Mouse (Mus musculus): ENCODE data around the gene Cuta. TPM values are rescaled to one million over a fixed set of nuclear protein-coding genes. Genes with fewer than 3 reads are reported as not detected.

Cuta gene
- polyA plus RNA-seq, 1 experiment from 2014 or later, result 138 TPM

GRCm38 (mm10) chr17:26941031-26941789 lies 1.8 kb upstream of the Cuta start, which contains the start of gene Syngap1:
TSS of gene Syngap1 (plus strand) at chr17:26941253.
- 1% methylated on average over 21 of the region's 24 CpGs for whole genome bisulfite sequencing
- Histone ChIP-seq H3K9ac (peak within 1 kb of the TSS; percentile 67), H3K27me3 (no peaks in the 10 kb centered on the region), H3K36me3 (peaks cover 5% of the 10 kb centered on the region; the same call in 1 of the 2 replicates), H3K4me2 (peak within 1 kb of the TSS; percentile 98), H3K27ac (replicated peaks) (peak within 1 kb of the TSS; percentile 95), H3K4me3 (peak within 1 kb of the TSS; percentile 70), H3K4me1 (replicated peaks) (peaks cover 57% of the 10 kb centered on the region), H3K9me3 (no peaks in the 10 kb centered on the region)
- 0 out of 2 replicates have a peak, but pooled peaks have one; percentile 7 for ATAC-seq (ENCODE audit: low FRiP score, low read depth)

DNA sequence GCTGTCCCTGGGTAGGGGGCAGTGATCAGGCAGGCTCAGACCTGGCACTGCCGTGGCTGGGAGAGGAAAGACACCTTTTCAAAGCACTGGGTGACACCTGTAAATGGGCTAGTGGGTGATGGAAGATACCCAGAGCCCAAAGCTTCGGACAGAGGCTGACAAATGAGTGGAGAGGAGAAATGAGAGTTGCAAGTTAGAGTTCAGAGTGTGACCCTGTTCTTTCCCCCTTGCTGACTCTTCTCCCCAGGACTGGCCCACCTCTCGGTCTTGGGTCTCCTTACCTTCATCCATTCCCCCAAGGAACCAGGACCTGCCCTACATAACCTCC lies 568 bp upstream of the Cuta start:
- Histone ChIP-seq H3K27ac (replicated peaks) (peak overlapping the region; percentile 95), H3K4me1 (replicated peaks) (peaks cover 48% of the 10 kb centered on the region), H3K27me3 (no peaks in the 10 kb centered on the region), H3K9me3 (no peaks in the 10 kb centered on the region), H3K36me3 (peaks cover 11% of the 10 kb centered on the region), H3K4me3 (peak overlapping the region; percentile 70), H3K4me2 (peak overlapping the region; percentile 98), H3K9ac (peak overlapping the region; percentile 65)
- no peak for ATAC-seq (ENCODE audit: low FRiP score, low read depth)
- WGBS, result 4% methylated on average over 3 of the region's 3 CpGs

GRCm38 (mm10) chr17:26938731-26939130 lies 638 bp downstream of the Cuta start:
- H3K9ac ChIP-seq, result peak overlapping the region; percentile 68
- no peaks in the 10 kb centered on the region for H3K27me3 ChIP-seq
- H3K4me1 ChIP-seq (replicated peaks), result peaks cover 59% of the 10 kb centered on the region
- 0 out of 2 replicates have a peak, but pooled peaks have one; percentile 1 for ATAC-seq (ENCODE audit: low FRiP score, low read depth)
- peaks cover 15% of the 10 kb centered on the region for H3K36me3 ChIP-seq
- H3K27ac ChIP-seq (replicated peaks), result peak overlapping the region; percentile 95
- peak overlapping the region; percentile 98 for H3K4me2 ChIP-seq
- H3K4me3 ChIP-seq, result peak overlapping the region; percentile 70
- H3K9me3 ChIP-seq, result no peaks in the 10 kb centered on the region
- under 1% methylated on average over 21 of the region's 22 CpGs for WGBS

DNA sequence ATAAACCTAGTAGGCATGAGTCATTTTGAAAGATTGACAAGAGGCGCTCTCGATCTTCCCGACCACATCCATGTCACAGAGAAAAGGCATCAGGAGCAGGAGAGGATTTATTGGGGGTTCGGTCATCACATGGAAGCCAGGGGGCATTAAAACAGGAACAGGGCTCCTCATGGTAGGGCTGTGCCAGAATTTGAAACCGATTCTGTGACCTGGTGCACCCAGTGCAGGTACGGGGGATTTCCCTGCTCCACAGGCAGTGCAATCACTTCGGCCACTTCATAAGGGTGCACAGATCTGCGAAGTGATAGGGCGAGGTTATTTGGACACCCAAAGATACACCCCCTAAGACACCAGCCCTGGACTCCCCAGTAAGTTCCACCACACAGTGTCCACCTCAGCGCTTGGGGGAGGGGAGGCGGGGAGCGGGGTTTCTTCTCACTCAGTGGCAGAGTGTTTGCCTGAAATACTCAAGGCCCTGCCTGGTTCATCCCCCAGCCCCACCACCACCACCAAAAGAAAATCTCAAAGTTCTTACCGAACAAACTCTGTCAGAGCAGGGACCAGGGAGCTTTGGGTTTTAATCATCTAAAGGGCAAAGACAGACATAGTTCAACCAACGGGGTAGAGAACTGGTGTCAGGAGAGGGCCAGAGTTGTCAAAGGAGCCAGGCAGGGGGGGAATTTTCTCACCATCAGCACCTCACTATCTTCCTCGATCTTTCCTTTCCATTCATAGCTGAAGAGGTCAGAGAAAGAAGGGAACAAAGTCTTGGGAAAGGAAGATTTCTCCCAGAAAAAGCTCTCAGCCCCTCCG lies 1.3 kb downstream of the Cuta start:
- H3K9me3 ChIP-seq, result no peaks in the 10 kb centered on the region
- H3K4me3 ChIP-seq, result peak overlapping the region; percentile 70
- no peaks in the 10 kb centered on the region for H3K27me3 ChIP-seq
- no peak overlapping the region for H3K27ac ChIP-seq (replicated peaks)
- 65% methylated on average over 16 of the region's 16 CpGs for WGBS
- H3K4me2 ChIP-seq, result peak overlapping the region; percentile 98
- peaks cover 63% of the 10 kb centered on the region for H3K4me1 ChIP-seq (replicated peaks)
- peaks cover 15% of the 10 kb centered on the region for H3K36me3 ChIP-seq
- ATAC-seq (ENCODE audit: low FRiP score, low read depth), result no peak
- peak overlapping the region; percentile 68 for H3K9ac ChIP-seq

- Histone ChIP-seq H3K36me3 (peaks cover 15% of the 10 kb centered on the region), H3K27me3 (no peaks in the 10 kb centered on the region), H3K4me2 (no peak overlapping the region), H3K4me3 (no peak overlapping the region), H3K9ac (no peak overlapping the region), H3K4me1 (replicated peaks) (peaks cover 60% of the 10 kb centered on the region), H3K27ac (replicated peaks) (no peak overlapping the region), H3K9me3 (no peaks in the 10 kb centered on the region)
- no peak for ATAC-seq (ENCODE audit: low FRiP score, low read depth)
- WGBS, result 88% methylated on average over 15 of the region's 15 CpGs
Measured at GRCm38 (mm10) chr17:26936921-26937695, 2.3 kb downstream of the Cuta start.

DNA sequence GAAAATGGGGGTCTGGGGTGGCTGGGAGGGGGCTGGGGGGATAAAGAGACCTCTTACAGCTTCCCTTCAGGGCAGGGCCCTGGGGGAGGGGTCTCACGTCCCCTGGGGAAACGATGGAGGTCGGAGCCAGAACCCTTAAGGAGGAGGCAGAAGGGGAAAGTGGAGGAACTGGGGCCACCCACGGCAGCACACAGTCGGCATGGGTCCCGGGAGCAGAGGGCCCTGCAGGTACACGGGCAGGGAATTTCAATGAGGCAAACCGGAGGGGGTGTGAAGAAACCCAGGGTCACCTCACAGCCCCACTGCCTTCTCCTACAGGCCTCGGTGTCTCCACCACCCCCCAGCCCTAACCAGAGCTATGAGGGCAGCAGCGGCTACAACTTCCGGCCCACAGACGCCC lies 2.9 kb downstream of the Cuta start:
- WGBS, result 87% methylated on average over 12 of the region's 12 CpGs
- no peak overlapping the region for H3K4me2 ChIP-seq
- H3K4me3 ChIP-seq, result no peak overlapping the region
- ATAC-seq (ENCODE audit: low FRiP score, low read depth), result no peak
- H3K27me3 ChIP-seq, result no peaks in the 10 kb centered on the region
- no peaks in the 10 kb centered on the region for H3K9me3 ChIP-seq
- no peak overlapping the region for H3K9ac ChIP-seq
- no peak overlapping the region for H3K27ac ChIP-seq (replicated peaks)
- peaks cover 55% of the 10 kb centered on the region for H3K4me1 ChIP-seq (replicated peaks)
- H3K36me3 ChIP-seq, result peaks cover 15% of the 10 kb centered on the region

DNA sequence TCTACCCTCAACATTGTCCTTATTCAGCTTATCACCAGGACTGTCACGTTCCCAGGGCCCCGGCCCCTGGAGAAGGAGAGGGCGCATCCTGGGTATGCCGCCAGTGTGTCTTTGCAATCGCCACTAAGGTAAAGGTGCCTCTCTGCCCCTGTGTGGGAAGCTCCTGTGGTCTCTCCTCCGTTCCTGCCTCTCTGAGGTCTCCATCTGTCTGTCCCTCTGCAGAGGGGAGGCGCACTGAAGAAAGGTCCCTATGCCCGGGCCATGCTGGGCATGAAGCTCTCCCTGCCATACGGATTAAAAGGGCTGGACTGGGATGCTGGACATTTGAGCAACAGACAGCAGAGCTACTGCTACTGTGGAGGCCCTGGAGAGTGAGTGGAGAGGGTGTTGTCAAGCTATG lies 4.3 kb downstream of the Cuta start:
- no peaks in the 10 kb centered on the region for H3K27me3 ChIP-seq
- no peaks in the 10 kb centered on the region for H3K9me3 ChIP-seq
- H3K4me2 ChIP-seq, result no peak overlapping the region
- H3K36me3 ChIP-seq, result peaks cover 15% of the 10 kb centered on the region
- H3K4me3 ChIP-seq, result no peak overlapping the region
- H3K27ac ChIP-seq (replicated peaks), result no peak overlapping the region
- no peak for ATAC-seq (ENCODE audit: low FRiP score, low read depth)
- H3K9ac ChIP-seq, result no peak overlapping the region
- 89% methylated on average over 9 of the region's 9 CpGs for whole genome bisulfite sequencing
- peaks cover 45% of the 10 kb centered on the region for H3K4me1 ChIP-seq (replicated peaks)

DNA sequence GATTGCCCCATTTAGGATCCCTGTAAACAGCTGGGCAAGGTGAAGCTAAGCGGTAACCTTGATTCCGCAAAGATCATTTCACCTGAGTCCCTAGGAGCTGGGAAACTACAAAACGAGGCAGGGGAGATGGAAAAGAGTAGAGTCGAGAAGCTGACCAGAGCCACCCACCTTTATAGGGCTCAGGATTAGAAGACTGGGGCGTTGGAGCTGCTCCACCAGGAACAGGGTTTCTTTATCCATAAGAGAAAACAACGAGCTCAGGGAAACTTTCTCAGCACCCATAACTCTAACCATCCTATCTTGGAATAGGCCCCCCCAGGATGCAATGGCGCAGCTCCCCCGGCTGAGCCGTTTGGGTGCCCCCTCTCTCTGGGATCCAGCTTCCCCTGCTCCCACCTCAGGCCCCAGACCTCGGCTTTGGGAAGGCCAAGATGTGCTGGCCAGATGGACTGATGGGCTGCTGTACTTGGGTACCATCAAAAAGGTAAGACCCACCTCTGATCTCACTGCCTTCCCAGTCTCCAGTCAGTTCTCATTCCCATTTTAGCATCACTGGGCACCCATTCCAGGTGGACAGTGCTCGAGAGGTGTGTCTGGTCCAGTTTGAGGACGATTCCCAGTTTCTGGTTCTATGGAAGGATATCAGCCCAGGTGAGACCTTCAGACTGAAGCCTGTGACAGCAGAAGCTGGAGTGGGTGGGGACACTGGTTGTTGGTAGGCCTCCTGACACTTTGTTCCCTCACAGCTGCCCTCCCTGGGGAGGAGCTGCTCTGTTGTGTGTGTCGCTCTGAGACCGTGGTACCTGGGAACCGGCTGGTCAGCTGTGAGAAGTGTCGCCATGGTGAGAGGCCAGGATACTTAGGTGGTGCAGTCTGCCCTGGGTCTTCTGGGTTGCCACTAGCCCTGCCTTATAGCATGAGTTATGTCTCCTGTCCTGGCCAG lies 5.2 kb downstream of the Cuta start:
- Histone ChIP-seq H3K4me1 (replicated peaks) (peaks cover 42% of the 10 kb centered on the region), H3K4me2 (peak overlapping the region; percentile 76), H3K27me3 (no peaks in the 10 kb centered on the region), H3K36me3 (peaks cover 15% of the 10 kb centered on the region), H3K9ac (peak overlapping the region; percentile 88), H3K27ac (replicated peaks) (peak overlapping the region; percentile 90; the same call in 1 of the 2 replicates), H3K4me3 (peak overlapping the region; percentile 84), H3K9me3 (no peaks in the 10 kb centered on the region)
- no peak for ATAC-seq (ENCODE audit: low FRiP score, low read depth)
- WGBS, result 85% methylated on average over 16 of the region's 16 CpGs

DNA sequence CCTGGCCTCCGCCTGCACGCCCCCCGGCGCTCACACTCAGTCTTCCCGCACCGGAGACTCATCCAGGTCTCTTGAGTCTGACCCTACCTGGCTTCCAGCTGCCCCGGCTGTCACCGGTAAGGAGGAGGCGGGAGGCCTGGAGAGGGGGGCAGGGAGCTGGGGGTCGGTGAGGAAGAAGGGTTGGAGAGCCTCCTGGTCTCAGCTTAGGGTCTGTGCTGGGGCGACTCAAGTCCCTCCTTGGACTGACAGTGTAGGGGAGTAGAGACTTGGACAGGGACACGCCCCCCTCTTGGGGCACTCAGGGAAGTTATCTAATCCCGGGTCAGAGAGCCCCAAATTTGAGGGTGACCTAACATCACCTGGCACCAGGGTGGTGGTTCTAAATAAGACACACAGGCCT lies 6.0 kb downstream of the Cuta start:
- H3K27me3 ChIP-seq, result no peaks in the 10 kb centered on the region
- H3K4me3 ChIP-seq, result peak overlapping the region; percentile 84
- peak; percentile 62 for ATAC-seq (ENCODE audit: low FRiP score, low read depth)
- H3K9me3 ChIP-seq, result no peaks in the 10 kb centered on the region
- H3K27ac ChIP-seq (replicated peaks), result peak overlapping the region; percentile 90
- peak overlapping the region; percentile 88 for H3K9ac ChIP-seq
- WGBS, result 8% methylated on average over 11 of the region's 13 CpGs
- peaks cover 18% of the 10 kb centered on the region for H3K36me3 ChIP-seq
- peak overlapping the region; percentile 76 for H3K4me2 ChIP-seq
- H3K4me1 ChIP-seq (replicated peaks), result peaks cover 36% of the 10 kb centered on the region

- peaks cover 31% of the 10 kb centered on the region for H3K4me1 ChIP-seq (replicated peaks)
- H3K4me2 ChIP-seq, result peak within 1 kb of the TSS; percentile 76
Measured at GRCm38 (mm10) chr17:26932839-26933398, 6.5 kb downstream of the Cuta start, which contains the start of gene Phf1. TSS of gene Phf1 (plus strand) at chr17:26933052.

More at GRCm38 (mm10) chr17:26932839-26933398, 6.5 kb downstream of the Cuta start, which contains the start of gene Phf1:
- peak within 1 kb of the TSS; percentile 88 for H3K9ac ChIP-seq
- H3K4me3 ChIP-seq, result peak within 1 kb of the TSS; percentile 84
- peak; percentile 86 for ATAC-seq (ENCODE audit: low FRiP score, low read depth)
- WGBS, result under 1% methylated on average over 24 of the region's 43 CpGs
- peak within 1 kb of the TSS; percentile 90 for H3K27ac ChIP-seq (replicated peaks)
- H3K27me3 ChIP-seq, result no peaks in the 10 kb centered on the region
- H3K36me3 ChIP-seq, result peaks cover 18% of the 10 kb centered on the region
- H3K9me3 ChIP-seq, result no peaks in the 10 kb centered on the region

Measured in hindbrain, embryonic 15.5 days (tissue).